Mouse (Mus musculus) liver, adult (tissue): ENCODE data around the gene Stim1.

Experiments used
- GATA4 ChIP-seq: IDR thresholded peaks from 2 replicates; pipeline ENCODE4 v1.6.1; 2014; ENCODE audit warnings: mild to moderate bottlenecking, low read length; ENCODE audit not compliant: insufficient replicate concordance

The Stim1 gene

GRCm38 (mm10) chr7:102244782-102245535 is 22.6 kb upstream of the Stim1 start:
- TF ChIP-seq GATA4, result no peak

GRCm38 (mm10) chr7:102245775-102246174 is 21.8 kb upstream of the Stim1 start:
- TF ChIP-seq GATA4, result no peak

GRCm38 (mm10) chr7:102246265-102246664 is 21.3 kb upstream of the Stim1 start:
- TF ChIP-seq GATA4, result no peak

GRCm38 (mm10) chr7:102246956-102247797 is 20.4 kb upstream of the Stim1 start:
- TF ChIP-seq GATA4, result no peak

GRCm38 (mm10) chr7:102248691-102249404 is 18.8 kb upstream of the Stim1 start:
- TF ChIP-seq GATA4, result no peak

GRCm38 (mm10) chr7:102249531-102249895 is 18.1 kb upstream of the Stim1 start:
- no peak for TF ChIP-seq GATA4

- TF ChIP-seq GATA4, result no peak
Measured at GRCm38 (mm10) chr7:102249896-102250630, 17.5 kb upstream of the Stim1 start.

GRCm38 (mm10) chr7:102250631-102251214 is 16.9 kb upstream of the Stim1 start:
- TF ChIP-seq GATA4, result peak; percentile 18; the same call in 1 of the 2 replicates

GRCm38 (mm10) chr7:102253631-102254030 is 14.0 kb upstream of the Stim1 start:
- no peak for TF ChIP-seq GATA4

GRCm38 (mm10) chr7:102255954-102256353 is 11.7 kb upstream of the Stim1 start, which contains the start of gene Rhog:
Gene Rhog, minus strand, starts transcription at chr7:102256054.
- TF ChIP-seq GATA4, result no peak

GRCm38 (mm10) chr7:102256636-102257035 is 11.0 kb upstream of the Stim1 start:
- TF ChIP-seq GATA4, result no peak

- no peak for TF ChIP-seq GATA4
Measured at GRCm38 (mm10) chr7:102258189-102258588, 9.4 kb upstream of the Stim1 start.

- no peak for TF ChIP-seq GATA4
Measured at GRCm38 (mm10) chr7:102258753-102259152, 8.9 kb upstream of the Stim1 start.

- TF ChIP-seq GATA4, result no peak
Measured at GRCm38 (mm10) chr7:102259716-102260479, 7.7 kb upstream of the Stim1 start.
